Mouse (Mus musculus) hindbrain, embryonic 14.5 days (tissue): ENCODE measurements around the gene Hoxd3. TPM values are rescaled to one million over a fixed set of nuclear protein-coding genes. Genes with fewer than 3 reads are reported as not detected.
A peak's percentile ranks its signal among the peaks of the same experiment; 100 is the strongest.

Experiments used
- ATAC-seq: fragments of 200-750 bp; cut with Nextera tagmentation; 2 replicates; pipeline ENCODE4 v1.8.0; 2017; ENCODE audit warnings: moderate number of reproducible peaks, mild to moderate bottlenecking, moderate TSS enrichment, moderate library complexity; ENCODE audit not compliant: low FRiP score
- DNase-seq: peaks from one replicate; pipeline ENCODE4 v3.0.0-alpha.2; 2015; ENCODE audit warnings: low spot score
- H3K27ac ChIP-seq: fragments of 300-500 bp; sonication (generic); 2 replicates; pipeline ENCODE4 v1.5.1; 2014; ENCODE audit warnings: mild to moderate bottlenecking, moderate library complexity
- H3K27me3 ChIP-seq: fragments of 300-500 bp; sonication (generic); 2 replicates; pipeline ENCODE4 v1.6.1; 2014; ENCODE audit warnings: mild to moderate bottlenecking, low read length, mixed read lengths; ENCODE audit not compliant: control insufficient read depth, insufficient read depth
- H3K36me3 ChIP-seq: fragments of 300-500 bp; sonication (generic); replicated peaks from 2 replicates; pipeline ENCODE4 v1.6.1; 2014; ENCODE audit not compliant: control insufficient read depth, insufficient read depth
- H3K4me1 ChIP-seq: fragments of 300-500 bp; sonication (generic); replicated peaks from 2 replicates; pipeline ENCODE4 v1.6.1; 2014; ENCODE audit warnings: antibody characterized with exemption, low read length, mixed read lengths; ENCODE audit not compliant: control insufficient read depth, insufficient read depth
- H3K4me2 ChIP-seq: fragments of 300-500 bp; sonication (generic); replicated peaks from 2 replicates; pipeline ENCODE4 v1.6.1; 2014; ENCODE audit warnings: mild to moderate bottlenecking, moderate library complexity
- H3K4me3 ChIP-seq: fragments of 300-500 bp; sonication (generic); replicated peaks from 2 replicates; pipeline ENCODE4 v1.5.1; 2014; ENCODE audit warnings: mild to moderate bottlenecking, low read length
- H3K9ac ChIP-seq: fragments of 300-500 bp; sonication (generic); 2 replicates; pipeline ENCODE4 v1.6.1; 2014
- H3K9me3 ChIP-seq: fragments of 300-500 bp; sonication (generic); 2 replicates; pipeline ENCODE4 v1.6.1; 2016; ENCODE audit warnings: low read length; ENCODE audit not compliant: control insufficient read depth
- WGBS: fragments of 180-500 bp; shearing (Covaris S2); extraction: QIAGEN DNeasy Blood & Tissue Kit; methylation state at CpG from one replicate; pipeline ENCODE4 v1.1.7; 2014; 5-methylcytosine and 5-hydroxymethylcytosine counted together
- polyA plus RNA-seq: library from polyadenylated mRNA; unstranded; fragments of >200 nt; fragmentation: Nextera tagmentation; extraction: Ambion mirVana; gene quantifications from 2 replicates; pipeline ENCODE4 v1.2.1, GENCODE M21; 2014

The Hoxd3 gene
- polyA plus RNA-seq, 1 experiment from 2014 or later = 55.1 TPM

DNA sequence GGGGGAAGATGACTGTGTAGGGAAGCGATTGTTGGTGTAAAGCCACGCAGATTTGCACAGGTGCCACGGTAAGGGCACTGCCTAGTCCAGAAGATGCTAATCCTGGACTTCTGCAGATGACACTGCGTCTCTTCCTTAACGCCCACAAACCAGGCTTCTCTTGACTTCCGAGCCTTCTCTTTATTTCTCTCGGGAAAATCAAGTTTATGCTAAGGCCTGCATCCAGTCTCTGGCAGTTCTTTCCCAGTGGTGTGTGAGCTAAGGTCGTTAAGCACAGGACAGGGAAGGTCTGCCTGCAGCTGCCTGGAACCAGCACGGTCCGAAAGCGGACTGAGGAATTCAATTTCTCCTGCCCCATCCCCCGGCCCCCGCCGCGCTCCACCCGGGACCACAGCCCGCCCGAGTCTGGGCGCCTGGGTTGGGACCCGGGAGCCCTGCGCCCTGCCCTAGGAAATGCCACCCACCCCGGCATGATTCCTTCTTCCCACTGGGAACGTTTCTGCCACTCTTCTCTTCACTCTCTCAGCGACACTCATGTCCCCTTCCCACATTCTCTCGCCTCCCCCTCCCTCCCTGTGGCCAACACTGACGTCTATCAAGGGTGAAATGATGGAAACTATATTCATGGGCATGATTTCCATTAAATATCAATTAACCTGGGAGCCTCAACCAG is 7.9 kb upstream of the Hoxd3 start:
- Histone ChIP-seq H3K9ac (no peak overlapping the region), H3K4me1 (no peaks in the 10 kb centered on the region), H3K27ac (no peak overlapping the region), H3K36me3 (no peaks in the 10 kb centered on the region), H3K4me2 (no peak overlapping the region), H3K27me3 (peaks cover 85% of the 10 kb centered on the region), H3K9me3 (no peaks in the 10 kb centered on the region), H3K4me3 (no peak overlapping the region)
- WGBS = 2% methylated on average over 26 of the region's 26 CpGs
- no peak for ATAC-seq
- no peak for DNase-seq

DNA sequence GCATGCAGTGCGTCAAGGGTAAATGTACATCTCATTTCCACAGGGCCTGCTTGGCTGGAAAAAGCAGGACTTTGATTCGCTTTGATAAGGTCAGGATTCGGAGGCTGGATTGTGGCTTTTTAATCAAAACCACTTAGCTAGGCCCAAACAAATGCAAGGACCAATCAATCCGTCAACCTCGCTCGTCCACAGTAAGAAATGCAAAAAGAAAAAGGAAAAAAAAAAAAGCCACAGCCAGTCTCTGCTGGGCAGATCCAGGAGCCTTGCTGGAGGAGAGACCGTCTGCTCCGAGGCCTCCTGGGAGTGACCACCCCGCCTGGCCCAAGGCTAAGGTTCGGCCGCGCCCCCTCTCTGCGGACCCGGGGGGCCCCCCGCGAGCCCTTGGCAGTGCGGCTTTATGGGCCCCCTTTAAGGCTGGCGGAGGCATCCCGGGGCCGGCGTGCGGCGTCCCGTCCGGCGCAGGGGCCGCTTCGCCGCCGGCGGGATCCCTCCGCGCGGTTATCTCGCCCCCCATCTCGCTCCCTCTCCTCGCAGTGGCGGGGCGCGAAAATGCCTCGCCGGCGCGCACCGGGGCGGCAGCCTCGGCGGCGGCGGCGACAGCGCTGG is 7.2 kb upstream of the Hoxd3 start, which contains the start of gene Hoxd8:
TSS of gene Hoxd8 (plus strand) at position 223 of the 606 bp plus-strand sequence.
- DNase-seq (no peak), ATAC-seq (no peak)
- H3K9ac ChIP-seq = peak within 1 kb of the TSS; percentile 8; the same call in 1 of the 2 replicates
- peak within 1 kb of the TSS; percentile 29 for H3K4me3 ChIP-seq
- H3K36me3 ChIP-seq = no peaks in the 10 kb centered on the region
- WGBS = under 1% methylated on average over 39 of the region's 52 CpGs
- H3K27me3 ChIP-seq = peaks cover 92% of the 10 kb centered on the region
- no peaks in the 10 kb centered on the region for H3K4me1 ChIP-seq
- H3K9me3 ChIP-seq = no peaks in the 10 kb centered on the region
- H3K27ac ChIP-seq = no peak within 1 kb of the TSS
- peak within 1 kb of the TSS; percentile 46 for H3K4me2 ChIP-seq

DNA sequence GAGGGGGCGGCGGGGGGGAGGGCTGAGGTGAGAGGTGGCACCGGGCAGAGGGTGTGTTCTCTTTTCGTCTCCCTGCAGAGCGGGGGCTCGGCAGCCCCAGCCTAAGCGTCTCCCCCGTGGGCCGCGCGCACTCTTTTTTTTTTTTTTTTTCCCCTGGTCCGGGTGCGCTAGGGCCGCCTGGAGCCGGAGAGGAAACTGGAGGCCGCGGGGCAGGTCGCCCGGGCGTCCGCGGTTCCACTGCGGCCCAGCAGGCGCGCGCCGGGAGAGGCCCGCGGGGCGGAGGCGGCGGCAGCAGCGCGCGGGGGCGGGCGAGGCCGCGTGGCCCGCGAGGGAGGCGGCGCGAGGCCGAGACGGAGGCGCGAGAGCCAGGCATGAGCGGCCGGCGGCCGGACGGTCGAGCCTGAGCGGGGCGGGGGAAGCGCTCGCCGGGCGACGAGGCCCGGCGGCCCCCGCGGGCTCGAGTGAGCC is 6.7 kb upstream of the Hoxd3 start:
- no peaks in the 10 kb centered on the region for H3K36me3 ChIP-seq
- peak overlapping the region; percentile 29 for H3K4me3 ChIP-seq
- H3K4me2 ChIP-seq = peak overlapping the region; percentile 46
- DNase-seq = no peak
- H3K9me3 ChIP-seq = no peaks in the 10 kb centered on the region
- no peak overlapping the region for H3K27ac ChIP-seq
- H3K27me3 ChIP-seq = peaks cover 92% of the 10 kb centered on the region
- H3K9ac ChIP-seq = peak overlapping the region; percentile 8; the same call in 1 of the 2 replicates
- no peak for ATAC-seq
- WGBS = under 1% methylated on average over 35 of the region's 66 CpGs
- no peaks in the 10 kb centered on the region for H3K4me1 ChIP-seq

DNA sequence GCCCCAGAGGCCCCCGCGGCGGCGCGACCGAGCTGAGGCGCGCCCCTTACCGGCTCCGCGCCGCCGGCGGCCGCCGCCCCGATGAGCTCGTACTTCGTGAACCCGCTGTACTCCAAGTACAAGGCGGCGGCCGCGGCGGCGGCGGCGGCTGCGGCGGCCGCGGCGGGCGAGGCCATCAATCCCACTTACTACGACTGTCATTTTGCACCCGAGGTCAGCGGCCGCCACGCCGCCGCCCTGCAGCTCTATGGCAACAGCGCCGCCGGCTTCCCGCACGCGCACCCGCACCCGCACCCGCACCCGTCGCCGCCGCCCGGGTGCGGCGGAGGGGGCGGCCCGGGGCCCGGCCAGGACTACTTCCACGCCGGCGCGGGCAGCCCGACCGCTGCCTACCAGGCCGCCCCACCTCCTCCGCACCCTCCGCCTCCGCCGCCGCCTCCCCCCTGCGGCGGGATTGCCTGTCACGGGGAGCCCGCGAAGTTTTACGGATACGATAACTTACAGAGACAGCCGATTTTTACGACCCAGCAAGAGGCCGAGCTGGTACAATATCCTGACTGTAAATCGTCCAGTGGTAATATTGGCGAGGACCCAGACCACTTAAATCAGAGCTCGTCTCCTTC is 6.1 kb upstream of the Hoxd3 start:
- Histone ChIP-seq H3K27me3 (peaks cover 92% of the 10 kb centered on the region), H3K4me2 (peak overlapping the region; percentile 46), H3K4me1 (no peaks in the 10 kb centered on the region), H3K9me3 (no peaks in the 10 kb centered on the region), H3K36me3 (no peaks in the 10 kb centered on the region), H3K27ac (no peak overlapping the region), H3K4me3 (peak overlapping the region; percentile 29), H3K9ac (no peak overlapping the region)
- 0% methylated on average over 56 of the region's 85 CpGs for WGBS
- DNase-seq = no peak
- no peak for ATAC-seq

DNA sequence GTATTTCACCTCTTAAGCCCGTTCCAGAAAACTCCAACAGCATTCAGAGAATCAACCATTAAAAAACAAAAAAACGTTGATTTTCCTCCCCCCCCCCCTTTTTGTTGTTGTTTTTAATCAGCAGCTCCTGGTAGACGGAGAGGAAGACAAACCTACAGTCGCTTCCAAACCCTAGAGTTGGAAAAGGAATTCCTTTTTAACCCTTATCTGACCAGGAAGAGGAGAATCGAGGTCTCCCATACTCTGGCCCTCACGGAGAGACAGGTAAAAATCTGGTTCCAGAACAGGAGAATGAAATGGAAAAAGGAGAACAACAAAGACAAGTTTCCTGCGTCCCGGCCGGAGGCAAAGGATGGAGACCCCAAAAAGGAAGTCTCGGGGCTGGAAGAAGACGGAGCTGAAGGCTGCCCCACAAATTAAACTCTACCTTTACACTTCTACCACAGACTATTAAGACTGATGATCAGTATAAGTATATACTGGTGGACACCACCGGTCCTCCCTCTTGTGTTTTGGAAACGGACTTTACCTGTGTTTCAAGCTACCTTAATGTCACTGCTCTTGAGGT is 5.2 kb upstream of the Hoxd3 start:
- DNase-seq (no peak), ATAC-seq (no peak)
- H3K4me3 ChIP-seq = no peak overlapping the region
- no peak overlapping the region for H3K27ac ChIP-seq
- no peak overlapping the region for H3K4me2 ChIP-seq
- H3K4me1 ChIP-seq = no peaks in the 10 kb centered on the region
- H3K9ac ChIP-seq = no peak overlapping the region
- H3K9me3 ChIP-seq = no peaks in the 10 kb centered on the region
- H3K36me3 ChIP-seq = no peaks in the 10 kb centered on the region
- H3K27me3 ChIP-seq = peaks cover 89% of the 10 kb centered on the region
- WGBS = 1% methylated on average over 13 of the region's 13 CpGs

DNA sequence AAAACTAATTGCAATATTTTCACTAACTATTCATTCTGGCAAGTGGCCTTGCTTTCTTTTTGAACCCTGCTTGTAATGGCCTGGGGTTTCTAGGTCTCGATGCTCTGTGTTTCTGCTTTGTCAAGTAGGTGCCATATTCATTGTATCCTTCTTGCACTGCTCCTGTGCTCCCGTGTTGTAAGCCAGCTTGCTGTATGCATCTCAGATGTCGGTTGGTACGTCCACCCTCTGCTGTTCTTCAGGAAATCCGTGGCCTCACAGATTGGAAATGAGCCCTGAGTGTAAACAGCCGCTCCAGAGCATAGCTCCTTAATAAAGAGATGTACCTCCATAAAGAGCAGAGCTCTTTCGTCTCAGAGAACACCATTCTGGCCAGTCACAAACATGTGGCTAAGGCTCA is 4.1 kb upstream of the Hoxd3 start:
- 7% methylated on average over 7 of the region's 7 CpGs for WGBS
- no peak overlapping the region for H3K4me3 ChIP-seq
- H3K4me1 ChIP-seq = no peaks in the 10 kb centered on the region; the same call in 1 of the 2 replicates
- DNase-seq (no peak), ATAC-seq (no peak)
- no peak overlapping the region for H3K9ac ChIP-seq
- H3K36me3 ChIP-seq = no peaks in the 10 kb centered on the region
- no peak overlapping the region for H3K4me2 ChIP-seq
- peaks cover 89% of the 10 kb centered on the region for H3K27me3 ChIP-seq
- H3K27ac ChIP-seq = no peak overlapping the region
- no peaks in the 10 kb centered on the region for H3K9me3 ChIP-seq

DNA sequence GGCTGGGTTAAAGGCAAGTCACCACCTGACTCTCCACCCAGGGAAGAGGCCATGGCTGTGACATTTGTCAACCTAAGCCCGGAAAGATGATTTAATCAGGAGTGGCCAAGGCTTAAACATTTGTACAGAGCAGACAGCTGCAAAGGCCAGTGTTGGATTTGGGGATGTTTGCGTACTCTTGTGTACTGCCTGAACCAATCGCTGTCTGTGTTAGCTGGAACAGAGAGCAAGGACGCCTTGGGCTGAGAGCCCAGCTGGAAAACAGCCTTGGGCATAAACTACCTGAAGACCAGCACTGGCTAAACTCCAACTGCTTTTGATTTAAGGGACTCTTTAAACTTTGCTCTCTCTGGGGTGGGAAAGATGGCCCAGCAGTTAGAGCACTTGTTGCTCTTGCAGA is 3.1 kb upstream of the Hoxd3 start:
- ATAC-seq (no peak), DNase-seq (no peak)
- 6% methylated on average over 4 of the region's 4 CpGs for WGBS
- no peaks in the 10 kb centered on the region for H3K36me3 ChIP-seq
- H3K27ac ChIP-seq = no peak overlapping the region
- no peaks in the 10 kb centered on the region; the same call in 1 of the 2 replicates for H3K4me1 ChIP-seq
- no peak overlapping the region for H3K4me2 ChIP-seq
- H3K9ac ChIP-seq = no peak overlapping the region
- H3K27me3 ChIP-seq = peaks cover 89% of the 10 kb centered on the region
- no peak overlapping the region for H3K4me3 ChIP-seq
- no peaks in the 10 kb centered on the region for H3K9me3 ChIP-seq

DNA sequence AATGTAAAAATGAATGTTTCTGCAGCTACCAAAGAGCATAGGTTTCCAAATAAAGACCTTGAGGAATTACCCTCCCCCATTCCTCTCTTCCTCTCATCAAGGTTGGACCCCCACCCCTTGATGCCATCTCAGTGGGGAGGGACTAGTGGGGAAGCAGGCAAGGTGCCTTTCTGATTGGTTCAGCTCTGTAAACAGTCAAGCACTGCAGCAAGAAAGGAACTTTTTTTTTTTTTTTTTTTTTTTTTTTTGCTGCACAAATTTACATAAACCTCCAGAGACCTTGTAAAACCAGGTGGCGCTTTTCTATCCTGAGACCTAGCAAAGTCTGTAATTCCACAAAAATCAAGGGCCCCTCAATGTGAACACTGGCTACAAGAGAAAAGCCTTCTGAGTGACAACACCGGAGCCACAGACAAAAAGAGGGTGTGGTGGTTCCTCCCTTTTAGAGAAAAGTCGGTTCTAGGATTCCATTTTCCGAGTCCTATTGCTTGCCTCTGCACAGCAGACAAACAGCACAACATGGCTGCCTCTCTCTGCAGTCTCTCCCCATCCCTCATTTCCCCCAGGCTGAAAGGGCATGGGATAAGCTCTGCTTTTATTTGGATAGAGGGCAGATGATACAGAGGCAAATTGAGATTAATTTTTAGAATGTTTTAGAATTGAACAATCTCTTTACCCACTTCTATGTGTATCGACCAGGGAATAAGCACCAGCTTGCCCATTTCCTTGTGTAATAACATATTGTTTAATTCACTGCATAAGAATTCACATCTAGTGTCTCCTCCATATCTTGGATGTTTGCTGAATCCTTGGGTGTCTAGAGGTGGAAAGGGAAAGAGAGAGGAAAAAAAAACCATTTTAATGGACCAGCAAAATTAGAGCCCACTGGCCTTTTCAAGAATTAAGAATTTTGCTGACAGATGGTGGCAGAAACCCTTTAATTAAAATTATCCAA is 2.0 kb upstream of the Hoxd3 start:
- Histone ChIP-seq H3K4me1 (no peaks in the 10 kb centered on the region; the same call in 1 of the 2 replicates), H3K4me3 (no peak overlapping the region), H3K36me3 (no peaks in the 10 kb centered on the region), H3K4me2 (no peak overlapping the region), H3K9me3 (no peaks in the 10 kb centered on the region), H3K9ac (no peak overlapping the region), H3K27ac (no peak overlapping the region), H3K27me3 (peaks cover 90% of the 10 kb centered on the region)
- ATAC-seq = no peak
- 4% methylated on average over 5 of the region's 5 CpGs for WGBS
- DNase-seq = no peak
